Mouse (Mus musculus): ENCODE results near the gene Pou2f1. TPM values are rescaled to one million over a fixed set of nuclear protein-coding genes. Genes with fewer than 3 reads are reported as not detected.
"Not testable (repeated sequence)": the region's sequence is repeated elsewhere in the genome, so short reads cannot be mapped to it uniquely, and the experiment has no call there.

Gene Pou2f1
- polyA plus RNA-seq, 1 experiment from 2014 or later: 10.2 TPM

GRCm38 (mm10) chr1:165995011-165995660 is 7.3 kb downstream of the Pou2f1 start:
- H3K4me3 ChIP-seq (replicated peaks; ENCODE audit: low read length); H3K9me3 ChIP-seq (replicated peaks; ENCODE audit: control insufficient read depth, low read length); H3K4me2 ChIP-seq (ENCODE audit: low read depth, low read length); H3K27ac ChIP-seq (ENCODE audit: low read length); H3K27me3 ChIP-seq (ENCODE audit: control insufficient read depth, insufficient read depth, low read length); H3K4me1 ChIP-seq (ENCODE audit: control insufficient read depth, insufficient read depth, low read length); ATAC-seq (ENCODE audit: insufficient read depth, low FRiP score); H3K9ac ChIP-seq (ENCODE audit: low read length); H3K36me3 ChIP-seq (ENCODE audit: control insufficient read depth, insufficient read depth, low read length): not testable (repeated sequence)
- WGBS: 93% methylated on average over 6 of the region's 7 CpGs

- no peak for ATAC-seq (ENCODE audit: insufficient read depth, low FRiP score)
- Histone ChIP-seq H3K9me3 (replicated peaks; ENCODE audit: control insufficient read depth, low read length) (no peaks in the 10 kb centered on the region), H3K4me2 (ENCODE audit: low read depth, low read length) (no peak overlapping the region), H3K27ac (ENCODE audit: low read length) (no peak overlapping the region), H3K4me3 (replicated peaks; ENCODE audit: low read length) (no peak overlapping the region), H3K4me1 (ENCODE audit: control insufficient read depth, insufficient read depth, low read length) (peaks cover 6% of the 10 kb centered on the region; the same call in 1 of the 2 replicates), H3K27me3 (ENCODE audit: control insufficient read depth, insufficient read depth, low read length) (no peaks in the 10 kb centered on the region), H3K36me3 (ENCODE audit: control insufficient read depth, insufficient read depth, low read length) (no peaks in the 10 kb centered on the region), H3K9ac (ENCODE audit: low read length) (no peak overlapping the region)
- WGBS: 48% methylated on average over 1 of the region's 1 CpGs
Observed at GRCm38 (mm10) chr1:165994279-165994678, 8.2 kb downstream of the Pou2f1 start.

GRCm38 (mm10) chr1:165993270-165994156 is 9.0 kb downstream of the Pou2f1 start:
- Histone ChIP-seq H3K36me3 (ENCODE audit: control insufficient read depth, insufficient read depth, low read length) (no peaks in the 10 kb centered on the region), H3K27me3 (ENCODE audit: control insufficient read depth, insufficient read depth, low read length) (no peaks in the 10 kb centered on the region), H3K4me2 (ENCODE audit: low read depth, low read length) (no peak overlapping the region), H3K9ac (ENCODE audit: low read length) (no peak overlapping the region), H3K4me1 (ENCODE audit: control insufficient read depth, insufficient read depth, low read length) (peaks cover 6% of the 10 kb centered on the region; the same call in 1 of the 2 replicates), H3K27ac (ENCODE audit: low read length) (no peak overlapping the region), H3K9me3 (replicated peaks; ENCODE audit: control insufficient read depth, low read length) (no peaks in the 10 kb centered on the region), H3K4me3 (replicated peaks; ENCODE audit: low read length) (no peak overlapping the region)
- 81% methylated on average over 6 of the region's 6 CpGs for WGBS
- ATAC-seq (ENCODE audit: insufficient read depth, low FRiP score): no peak

GRCm38 (mm10) chr1:165988536-165988935 is 13.9 kb downstream of the Pou2f1 start:
- Histone ChIP-seq H3K4me2 (ENCODE audit: low read depth, low read length) (no peak overlapping the region), H3K27me3 (ENCODE audit: control insufficient read depth, insufficient read depth, low read length) (no peaks in the 10 kb centered on the region), H3K4me3 (replicated peaks; ENCODE audit: low read length) (no peak overlapping the region), H3K36me3 (ENCODE audit: control insufficient read depth, insufficient read depth, low read length) (no peaks in the 10 kb centered on the region), H3K9me3 (replicated peaks; ENCODE audit: control insufficient read depth, low read length) (no peaks in the 10 kb centered on the region), H3K4me1 (ENCODE audit: control insufficient read depth, insufficient read depth, low read length) (peaks cover 4% of the 10 kb centered on the region; the same call in 1 of the 2 replicates), H3K9ac (ENCODE audit: low read length) (no peak overlapping the region), H3K27ac (ENCODE audit: low read length) (no peak overlapping the region)
- no peak for ATAC-seq (ENCODE audit: insufficient read depth, low FRiP score)
- WGBS: 73% methylated on average over 2 of the region's 2 CpGs

GRCm38 (mm10) chr1:165988072-165988471 is 14.4 kb downstream of the Pou2f1 start:
- Histone ChIP-seq H3K27me3 (ENCODE audit: control insufficient read depth, insufficient read depth, low read length) (no peaks in the 10 kb centered on the region), H3K9ac (ENCODE audit: low read length) (no peak overlapping the region), H3K27ac (ENCODE audit: low read length) (no peak overlapping the region), H3K4me2 (ENCODE audit: low read depth, low read length) (no peak overlapping the region), H3K4me3 (replicated peaks; ENCODE audit: low read length) (no peak overlapping the region), H3K36me3 (ENCODE audit: control insufficient read depth, insufficient read depth, low read length) (no peaks in the 10 kb centered on the region), H3K4me1 (ENCODE audit: control insufficient read depth, insufficient read depth, low read length) (peaks cover 4% of the 10 kb centered on the region; the same call in 1 of the 2 replicates), H3K9me3 (replicated peaks; ENCODE audit: control insufficient read depth, low read length) (no peaks in the 10 kb centered on the region)
- ATAC-seq (ENCODE audit: insufficient read depth, low FRiP score): no peak
- 90% methylated on average over 2 of the region's 2 CpGs for WGBS

- no peak for ATAC-seq (ENCODE audit: insufficient read depth, low FRiP score)
- H3K27ac ChIP-seq (ENCODE audit: low read length): peak overlapping the region; percentile 29
- WGBS: 58% methylated on average over 3 of the region's 3 CpGs
Observed at GRCm38 (mm10) chr1:165985743-165986360, 16.6 kb downstream of the Pou2f1 start.

GRCm38 (mm10) chr1:165985186-165985585 is 17.3 kb downstream of the Pou2f1 start:
- ATAC-seq (ENCODE audit: insufficient read depth, low FRiP score): peak; percentile 53

More at GRCm38 (mm10) chr1:165985743-165986360, 16.6 kb downstream of the Pou2f1 start:
- H3K4me1 ChIP-seq (ENCODE audit: control insufficient read depth, insufficient read depth, low read length): peaks cover 4% of the 10 kb centered on the region; the same call in 1 of the 2 replicates
- H3K9me3 ChIP-seq (replicated peaks; ENCODE audit: control insufficient read depth, low read length): no peaks in the 10 kb centered on the region
- H3K36me3 ChIP-seq (ENCODE audit: control insufficient read depth, insufficient read depth, low read length): no peaks in the 10 kb centered on the region
- H3K4me3 ChIP-seq (replicated peaks; ENCODE audit: low read length): no peak overlapping the region
- no peaks in the 10 kb centered on the region for H3K27me3 ChIP-seq (ENCODE audit: control insufficient read depth, insufficient read depth, low read length)
- no peak overlapping the region for H3K4me2 ChIP-seq (ENCODE audit: low read depth, low read length)
- no peak overlapping the region for H3K9ac ChIP-seq (ENCODE audit: low read length)

GRCm38 (mm10) chr1:165976672-165977448 is 25.6 kb downstream of the Pou2f1 start:
- no peak for ATAC-seq (ENCODE audit: insufficient read depth, low FRiP score)
- 60% methylated on average over 7 of the region's 7 CpGs for WGBS

More at GRCm38 (mm10) chr1:165985186-165985585, 17.3 kb downstream of the Pou2f1 start:
- peaks cover 4% of the 10 kb centered on the region; the same call in 1 of the 2 replicates for H3K4me1 ChIP-seq (ENCODE audit: control insufficient read depth, insufficient read depth, low read length)
- H3K27ac ChIP-seq (ENCODE audit: low read length): no peak overlapping the region
- H3K27me3 ChIP-seq (ENCODE audit: control insufficient read depth, insufficient read depth, low read length): no peaks in the 10 kb centered on the region
- H3K36me3 ChIP-seq (ENCODE audit: control insufficient read depth, insufficient read depth, low read length): no peaks in the 10 kb centered on the region
- no peak overlapping the region for H3K9ac ChIP-seq (ENCODE audit: low read length)
- no peak overlapping the region for H3K4me2 ChIP-seq (ENCODE audit: low read depth, low read length)
- H3K9me3 ChIP-seq (replicated peaks; ENCODE audit: control insufficient read depth, low read length): no peaks in the 10 kb centered on the region
- H3K4me3 ChIP-seq (replicated peaks; ENCODE audit: low read length): no peak overlapping the region
- WGBS: 80% methylated on average over 3 of the region's 3 CpGs

More at GRCm38 (mm10) chr1:165976672-165977448, 25.6 kb downstream of the Pou2f1 start:
- H3K4me3 ChIP-seq (replicated peaks; ENCODE audit: low read length): no peak overlapping the region
- no peaks in the 10 kb centered on the region for H3K9me3 ChIP-seq (replicated peaks; ENCODE audit: control insufficient read depth, low read length)
- H3K9ac ChIP-seq (ENCODE audit: low read length): no peak overlapping the region
- H3K4me1 ChIP-seq (ENCODE audit: control insufficient read depth, insufficient read depth, low read length): no peaks in the 10 kb centered on the region
- H3K4me2 ChIP-seq (ENCODE audit: low read depth, low read length): no peak overlapping the region
- no peak overlapping the region for H3K27ac ChIP-seq (ENCODE audit: low read length)
- no peaks in the 10 kb centered on the region for H3K27me3 ChIP-seq (ENCODE audit: control insufficient read depth, insufficient read depth, low read length)
- no peaks in the 10 kb centered on the region for H3K36me3 ChIP-seq (ENCODE audit: control insufficient read depth, insufficient read depth, low read length)

Data from stomach, embryonic 16.5 days (tissue).